Mouse (Mus musculus) liver, adult (tissue): ENCODE measurements around the gene Olfr678.
"Not testable (repeated sequence)": the region's sequence is repeated elsewhere in the genome, so short reads cannot be mapped to it uniquely, and the experiment has no call there.

ENCODE experiments used
- GATA4 ChIP-seq: IDR thresholded peaks from 2 replicates; pipeline ENCODE4 v1.6.1; 2014; ENCODE audit warnings: mild to moderate bottlenecking, low read length; ENCODE audit not compliant: insufficient replicate concordance

Olfr678 gene

DNA sequence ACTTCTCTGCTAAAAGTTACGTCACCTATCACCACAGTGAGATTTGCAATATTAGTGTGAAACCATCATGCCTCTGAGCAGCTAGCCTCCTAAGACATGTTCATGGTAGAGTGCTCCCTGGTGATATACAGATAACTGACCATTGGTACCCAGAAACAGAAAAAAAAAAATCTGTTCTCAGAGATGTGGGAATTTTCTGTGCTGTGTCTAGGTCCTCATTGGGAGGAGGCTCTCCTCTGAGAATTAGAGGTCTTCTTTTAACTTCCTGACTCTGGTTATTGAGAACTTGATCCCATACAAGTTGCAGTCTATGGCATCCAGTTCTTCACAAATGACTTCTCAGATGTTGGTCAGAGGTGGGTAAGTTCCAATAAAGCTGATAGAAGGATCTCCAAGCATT is at the start of gene Olfr678:
TSS of gene Olfr678 (plus strand) at position 301 of the 400 bp plus-strand sequence.
- TF ChIP-seq GATA4 = no peak

DNA sequence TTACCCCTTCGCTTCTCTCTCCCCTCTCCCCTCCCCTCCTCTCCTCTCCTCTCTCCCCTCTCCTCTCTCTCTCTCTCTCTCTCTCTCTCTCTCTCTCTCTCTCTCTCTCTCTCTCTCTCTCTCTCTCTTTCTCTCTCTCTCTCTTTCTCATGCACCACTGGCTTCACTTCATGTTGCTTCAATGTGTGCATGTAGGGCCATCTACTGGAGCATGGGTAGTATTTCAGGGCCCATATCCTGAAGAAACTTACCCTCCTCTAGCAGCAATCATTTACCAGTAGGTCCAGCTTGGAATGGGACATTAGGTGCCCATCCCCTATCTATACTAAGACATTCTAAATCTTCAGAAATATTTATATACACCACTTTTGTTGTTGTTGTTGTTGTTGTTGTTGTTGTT is 41.7 kb upstream of the Olfr678 start:
- TF ChIP-seq GATA4 = no peak

DNA sequence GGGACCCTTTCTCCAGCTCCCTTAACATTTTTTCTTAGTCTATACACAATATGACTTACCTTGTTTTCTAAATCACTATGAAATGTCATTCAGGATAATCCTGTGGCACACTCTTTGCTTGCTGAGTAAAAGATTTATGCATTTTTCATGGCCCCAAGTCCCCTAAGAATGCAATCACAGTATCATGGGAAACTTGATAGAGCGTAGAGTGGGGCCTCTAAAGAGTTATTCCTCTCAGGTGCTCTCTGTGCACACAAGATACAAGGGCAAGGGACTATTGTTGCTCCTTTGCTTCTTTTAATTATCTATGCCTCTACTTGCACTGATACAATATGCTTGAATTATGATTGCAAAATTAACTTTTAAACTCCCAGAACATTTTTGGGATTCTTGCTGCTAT is 35.9 kb upstream of the Olfr678 start, which contains the start of gene Olfr675:
TSS of gene Olfr675 (minus strand) at position 101 of the 400 bp plus-strand sequence.
- TF ChIP-seq GATA4 = no peak

DNA sequence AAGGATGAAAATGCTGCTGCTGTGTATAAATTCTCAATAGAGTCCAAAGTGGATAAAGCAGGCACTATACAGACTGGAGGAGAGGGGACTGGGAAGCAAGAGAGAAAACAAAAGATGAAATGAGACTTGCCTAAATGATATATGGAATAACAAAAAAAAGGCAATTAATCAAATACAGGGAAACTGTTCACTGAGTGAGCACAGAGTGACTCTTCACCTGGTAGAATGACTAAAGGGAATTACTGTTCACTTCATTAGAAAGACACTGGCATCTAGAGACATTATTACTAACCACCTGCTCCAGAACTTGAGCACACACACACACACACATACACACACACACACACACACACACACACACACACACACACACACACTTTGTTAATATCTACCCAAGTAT is 31.9 kb upstream of the Olfr678 start, which contains the start of gene Olfr676:
TSS of gene Olfr676 (plus strand) at position 301 of the 400 bp plus-strand sequence.
- no peak for TF ChIP-seq GATA4

DNA sequence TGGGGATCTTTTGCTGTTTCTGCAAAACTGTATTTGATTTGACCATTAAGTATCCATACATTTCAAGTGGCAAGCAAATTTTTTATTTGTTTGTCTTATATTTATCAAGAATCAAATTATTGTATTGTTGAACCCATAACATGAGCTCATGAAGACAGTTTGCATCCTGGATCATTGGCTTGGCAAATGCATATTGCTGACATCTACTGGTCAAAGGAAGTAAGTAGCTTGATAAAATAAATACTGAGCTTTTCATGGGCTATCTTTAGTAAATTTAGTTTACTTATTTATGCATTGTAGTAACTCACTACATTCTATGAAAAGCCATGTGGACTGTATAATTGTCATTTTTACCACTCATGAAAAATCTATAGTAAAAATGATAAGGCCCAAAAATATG is 5.3 kb upstream of the Olfr678 start:
- TF ChIP-seq GATA4 = no peak

DNA sequence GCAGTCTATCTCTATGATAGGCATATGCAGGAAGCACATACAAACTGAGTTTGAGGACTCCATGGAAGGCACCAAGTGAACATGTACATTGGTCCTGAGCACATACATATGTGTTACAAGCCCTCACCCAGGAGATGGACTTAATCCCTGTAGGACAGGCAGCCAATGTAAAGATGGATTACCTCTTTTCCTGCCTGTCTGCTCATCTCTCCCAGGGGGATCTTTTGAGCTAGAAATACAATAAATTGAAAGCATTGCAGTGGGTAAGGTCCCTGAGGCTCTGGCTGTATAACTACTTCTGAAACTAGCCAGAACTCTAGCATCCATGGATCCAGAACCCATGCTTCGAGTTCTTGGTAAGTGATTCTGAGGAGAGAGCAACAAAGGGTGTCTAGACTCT is 16.6 kb downstream of the Olfr678 start, which contains the start of gene Olfr679:
TSS of gene Olfr679 (plus strand) at position 301 of the 400 bp plus-strand sequence.
- no peak for TF ChIP-seq GATA4

DNA sequence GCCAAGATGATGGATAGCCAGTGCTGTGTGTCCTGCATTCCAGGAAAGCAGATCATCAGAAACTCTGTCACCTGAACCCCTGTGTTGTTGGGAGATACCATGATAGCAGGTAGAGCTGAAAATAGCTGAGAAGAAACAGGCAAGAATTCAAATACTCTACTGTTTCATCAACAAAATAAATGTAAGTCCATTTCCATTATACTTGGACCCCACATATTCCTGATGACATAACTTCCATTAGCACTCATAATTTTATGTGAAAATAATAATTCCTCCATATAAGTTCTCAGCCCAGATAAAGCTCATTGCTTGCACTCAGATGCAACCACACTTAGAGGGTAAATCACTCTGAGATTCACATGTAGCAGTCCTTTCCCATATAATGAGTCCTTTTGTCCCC is 28.4 kb downstream of the Olfr678 start, which contains the start of gene Olfr680-ps1:
TSS of gene Olfr680-ps1 (minus strand) at position 101 of the 400 bp plus-strand sequence.
- not testable (repeated sequence) for TF ChIP-seq GATA4

DNA sequence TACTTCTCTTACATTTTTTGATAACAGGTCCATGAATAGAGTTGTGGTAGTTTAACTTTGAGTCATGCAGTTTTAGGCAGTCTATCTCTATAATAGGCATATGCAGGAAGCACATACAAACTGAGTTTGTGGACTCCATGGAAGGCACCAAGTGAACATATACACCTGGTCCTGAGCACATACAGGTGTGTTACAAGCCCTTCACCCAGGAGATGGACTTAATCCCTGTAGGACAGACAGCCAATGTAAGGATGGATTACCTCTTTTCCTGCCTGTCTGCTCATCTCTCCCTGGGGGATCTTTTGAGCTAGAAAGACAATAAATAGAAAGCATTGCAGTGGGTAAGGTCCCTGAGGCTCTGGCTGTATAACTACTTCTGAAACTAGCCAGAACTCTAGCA is 52.3 kb downstream of the Olfr678 start, which contains the start of gene Olfr681:
TSS of gene Olfr681 (plus strand) at position 301 of the 400 bp plus-strand sequence.
- TF ChIP-seq GATA4 = no peak
